Mouse (Mus musculus): ENCODE measurements around the gene Pde3a.

Gene Pde3a

DNA sequence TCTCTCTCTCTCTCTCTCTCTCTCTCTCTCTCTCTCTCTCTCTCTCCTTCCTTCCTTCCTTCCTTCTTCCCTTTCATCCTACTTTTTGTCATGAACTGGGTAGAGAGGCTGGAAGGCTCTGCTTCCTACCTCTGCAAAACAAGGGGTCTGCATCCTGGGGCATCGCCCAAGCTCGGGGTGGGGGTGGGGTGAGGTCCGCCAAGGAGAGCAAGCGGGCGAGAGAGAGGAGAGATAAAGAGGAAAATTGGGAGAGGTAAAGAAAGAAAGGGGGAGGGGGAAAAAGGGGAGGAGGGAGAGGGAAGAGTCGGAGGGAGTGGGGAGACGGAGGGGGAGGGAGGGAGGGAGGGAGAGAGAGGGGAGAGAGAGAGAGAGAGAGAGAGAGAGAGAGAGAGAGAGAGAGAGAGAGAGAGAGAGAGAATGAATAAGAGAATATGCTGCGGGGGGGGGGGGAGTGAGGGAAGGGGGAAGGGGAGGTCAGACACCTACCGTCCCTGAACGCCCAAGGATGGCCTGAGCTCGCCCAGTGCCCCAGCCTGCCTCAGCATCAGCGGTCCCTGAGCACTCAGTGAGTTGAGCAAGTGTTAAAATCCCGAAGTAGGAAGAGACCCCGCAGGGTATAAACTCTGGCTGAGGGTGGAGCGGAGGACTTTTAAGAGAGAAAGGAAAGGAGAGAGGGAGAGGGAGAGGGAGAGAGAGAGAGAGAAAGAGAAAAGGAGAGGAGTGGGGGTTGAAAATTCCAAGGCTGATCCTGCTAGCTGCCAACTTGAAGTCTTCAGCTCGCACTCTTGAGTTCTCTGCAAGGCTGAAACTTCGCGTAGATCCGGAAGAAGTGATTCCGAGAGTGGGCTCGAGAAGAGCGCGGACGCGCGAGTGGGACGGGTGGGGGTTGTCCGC, at the start of gene Pde3a:
TSS of gene Pde3a (plus strand) at position 579 of the 894 bp plus-strand sequence.
- no peak for DNase-seq

DNA sequence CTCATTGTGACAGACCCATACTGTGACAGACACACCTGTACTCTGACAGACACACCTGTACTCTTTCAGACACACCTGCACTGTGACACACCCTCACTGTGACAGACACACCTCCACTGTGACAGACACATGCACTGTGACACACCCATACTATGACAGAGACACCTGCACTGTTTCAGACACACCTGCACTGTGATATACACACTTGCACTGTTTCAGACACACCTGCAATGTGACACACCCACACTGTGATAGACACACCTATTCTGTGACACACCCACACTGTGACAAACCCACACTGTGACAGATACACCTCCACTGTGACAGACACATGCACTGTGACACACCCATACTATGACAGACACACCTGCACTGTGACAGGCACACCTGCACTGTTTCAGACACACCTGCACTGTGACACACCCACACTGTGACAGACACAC, 48.9 kb upstream of the Pde3a start:
- no peak for DNase-seq

DNA sequence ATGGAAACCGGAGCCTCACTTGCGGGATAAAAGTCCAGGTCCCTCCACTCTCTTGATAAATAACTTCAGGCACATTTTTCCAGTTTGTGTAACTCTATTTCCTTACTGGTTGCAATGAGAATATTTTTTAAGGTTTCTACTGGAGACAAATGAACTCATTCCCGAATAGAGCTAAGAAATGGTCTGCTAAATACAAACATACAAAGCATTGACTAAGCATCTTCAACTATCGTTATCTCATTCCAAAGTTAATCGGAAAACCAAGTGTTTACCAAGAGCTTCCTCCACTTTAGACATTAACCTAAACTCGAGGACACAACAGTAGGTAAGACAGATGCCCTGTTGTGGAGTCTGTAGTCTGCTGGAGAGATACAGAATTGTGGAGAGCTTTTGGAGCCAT, 41.5 kb upstream of the Pde3a start:
- no peak for DNase-seq

DNA sequence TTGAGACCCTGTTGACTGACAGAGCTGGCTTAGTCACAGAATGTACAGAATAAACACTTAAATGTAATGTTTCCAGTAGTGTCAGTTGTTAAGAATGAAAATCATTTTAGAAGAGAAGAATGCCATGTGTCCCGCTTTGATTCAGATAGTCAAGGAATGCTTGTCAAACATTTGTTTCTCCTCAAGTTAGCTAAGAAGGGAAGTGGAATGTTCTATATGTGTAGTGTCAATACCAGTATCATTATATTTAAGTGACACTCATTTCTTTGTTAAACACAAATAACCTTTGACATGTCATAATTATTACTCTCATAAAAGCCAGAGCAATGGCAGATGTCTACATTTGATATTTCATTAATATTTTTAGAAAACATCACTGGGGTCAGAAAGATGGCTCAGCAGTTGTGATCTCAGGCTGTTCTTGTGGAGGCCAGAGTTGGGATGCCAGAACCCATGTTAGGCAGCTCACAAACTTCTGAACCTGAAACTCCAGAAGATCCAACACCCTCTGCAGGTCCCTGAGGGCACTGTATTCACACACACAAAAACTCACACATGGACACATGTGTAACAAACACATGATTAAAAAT, 40.7 kb upstream of the Pde3a start:
- no peak for DNase-seq

DNA sequence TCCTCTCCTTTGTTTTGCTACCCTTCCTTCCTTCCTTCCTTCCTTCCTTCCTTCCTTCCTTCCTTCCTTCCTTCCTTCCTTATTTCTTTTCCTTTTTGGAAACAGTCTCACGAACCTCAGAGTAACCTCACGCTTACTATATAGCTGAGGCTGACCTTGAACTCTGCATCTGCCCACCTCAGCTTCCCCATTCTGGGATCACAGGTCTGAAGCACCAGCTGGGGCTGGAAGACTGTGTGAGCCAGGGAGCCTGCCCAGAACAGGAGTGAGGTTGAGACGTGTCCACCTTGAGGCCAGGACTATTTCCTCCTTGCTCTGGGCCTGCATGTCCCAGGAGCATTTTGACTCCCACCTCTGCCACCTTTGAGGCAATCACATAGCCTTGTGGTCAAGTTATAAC, 39.0 kb upstream of the Pde3a start:
- no peak for DNase-seq

DNA sequence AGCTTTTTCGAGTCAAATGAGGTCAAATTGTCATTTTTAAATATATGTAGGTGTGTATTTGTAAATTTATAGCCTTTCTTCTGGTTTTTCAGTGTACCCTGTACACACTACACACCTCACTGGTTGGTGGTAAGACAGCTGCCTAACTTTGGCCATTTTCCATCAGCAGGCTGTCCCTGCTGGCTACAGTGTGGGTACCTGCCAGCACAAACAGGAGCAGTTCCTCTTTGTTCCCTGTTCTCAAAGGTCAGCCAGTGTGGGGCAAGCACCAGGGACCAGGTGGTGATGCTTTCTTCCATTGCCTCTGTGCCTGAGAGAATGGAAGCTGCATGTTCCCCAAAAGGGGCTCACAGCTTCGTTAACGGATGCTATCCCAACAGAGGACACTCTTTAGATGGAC, 28.0 kb upstream of the Pde3a start:
- DNase-seq, result peak; percentile 49

DNA sequence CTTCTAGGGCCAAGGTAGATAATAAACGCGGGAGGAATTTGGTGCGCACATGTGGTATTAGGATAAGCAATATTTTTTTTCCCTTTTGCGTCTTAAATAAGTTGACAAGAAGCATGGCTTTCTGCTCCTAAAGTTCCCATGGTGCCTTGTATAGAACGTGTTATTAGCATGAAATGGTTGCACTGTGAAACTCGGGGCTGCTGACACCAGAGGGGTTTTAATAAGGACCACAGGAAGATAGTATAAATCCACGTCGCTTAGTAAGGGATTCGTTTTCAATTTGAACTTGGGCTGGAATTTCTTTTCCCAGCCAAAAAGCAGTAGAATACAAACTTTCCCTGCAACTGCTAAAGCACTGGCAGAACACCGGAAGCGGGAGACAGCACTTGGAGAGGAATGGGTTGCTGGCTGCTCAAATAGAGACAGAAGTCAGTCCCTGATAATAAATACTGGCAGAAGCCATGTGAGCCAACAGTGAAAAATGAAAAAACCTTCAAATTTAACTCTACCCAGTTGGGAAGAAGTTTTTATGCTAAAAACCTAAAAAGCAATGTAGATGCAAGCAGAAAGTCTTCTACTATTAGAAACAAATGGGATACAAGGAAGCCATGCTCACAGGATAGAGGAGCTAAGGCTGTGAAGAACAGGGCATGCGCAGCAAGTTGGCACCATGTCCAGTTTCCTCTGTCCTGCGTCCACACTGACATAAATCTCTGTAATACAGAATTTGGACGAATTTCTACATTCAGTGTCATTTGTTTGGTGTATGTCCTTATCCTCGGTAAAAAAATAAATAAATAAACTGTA, 22.0 kb upstream of the Pde3a start:
- DNase-seq, result no peak

DNA sequence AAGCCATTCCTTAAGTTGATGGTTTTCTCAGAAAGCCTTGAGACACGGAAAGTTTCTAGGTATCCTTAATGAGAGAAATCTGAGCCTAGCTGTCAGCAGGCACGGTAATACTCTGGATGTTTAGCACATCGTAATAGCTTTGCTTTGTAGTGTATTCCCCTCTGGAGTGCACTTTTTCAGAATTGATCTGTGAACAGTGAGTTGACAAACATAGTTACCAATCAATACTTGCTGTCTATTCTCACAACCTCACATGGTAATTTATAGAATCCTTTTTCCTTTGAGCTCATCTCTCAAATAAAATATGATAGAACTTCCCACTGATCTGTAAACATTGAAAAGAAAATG, 21.4 kb upstream of the Pde3a start:
- no peak for DNase-seq

DNA sequence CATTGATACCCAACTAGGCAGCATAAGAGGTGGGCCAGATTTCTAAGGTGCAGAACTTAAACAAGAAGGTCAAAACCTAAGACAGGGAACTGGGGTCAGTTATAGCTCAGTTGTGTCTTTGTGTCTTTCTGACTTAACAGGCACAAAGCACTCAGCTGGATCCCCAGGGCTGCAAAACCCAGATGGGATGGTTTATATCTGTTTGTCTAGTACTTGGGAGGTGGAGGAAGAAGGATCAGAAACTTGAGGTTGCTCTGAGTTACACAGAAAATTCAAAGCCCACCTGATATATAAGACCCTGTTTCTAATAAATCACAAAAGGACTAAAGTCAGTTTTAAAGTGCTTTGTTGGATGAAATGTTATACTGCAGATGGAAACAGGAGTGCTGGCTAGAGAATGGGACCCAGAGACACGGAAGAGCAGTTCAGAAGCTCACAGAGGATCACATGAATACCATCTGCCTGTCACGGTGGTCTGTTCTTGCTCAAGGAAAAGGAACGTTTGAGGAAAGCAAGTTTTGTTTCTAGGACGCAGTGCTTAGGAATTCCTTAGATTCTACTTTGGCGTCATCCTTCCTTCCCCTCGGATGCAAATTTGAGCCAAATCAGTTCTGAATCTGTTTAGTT, 16.2 kb upstream of the Pde3a start:
- no peak for DNase-seq

DNA sequence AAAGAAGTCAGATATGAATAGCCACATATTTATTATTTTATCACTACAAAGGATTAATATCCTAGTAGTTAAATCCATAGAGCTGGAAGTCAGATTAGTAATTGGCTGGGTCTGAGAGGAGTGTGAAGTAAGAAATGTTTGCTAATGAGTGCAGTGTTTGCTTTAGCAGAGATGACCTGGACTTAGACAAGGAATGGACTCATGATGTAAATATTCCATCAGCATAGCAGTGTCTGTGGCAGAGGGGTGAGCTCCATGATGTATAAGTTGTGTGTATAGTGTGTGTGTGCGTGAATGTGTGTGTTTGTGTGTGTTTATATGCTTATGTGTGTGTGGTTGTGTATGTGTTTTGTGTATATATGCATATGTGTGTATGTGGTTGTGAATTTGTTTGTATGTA, 7.3 kb upstream of the Pde3a start:
- DNase-seq, result no peak

DNA sequence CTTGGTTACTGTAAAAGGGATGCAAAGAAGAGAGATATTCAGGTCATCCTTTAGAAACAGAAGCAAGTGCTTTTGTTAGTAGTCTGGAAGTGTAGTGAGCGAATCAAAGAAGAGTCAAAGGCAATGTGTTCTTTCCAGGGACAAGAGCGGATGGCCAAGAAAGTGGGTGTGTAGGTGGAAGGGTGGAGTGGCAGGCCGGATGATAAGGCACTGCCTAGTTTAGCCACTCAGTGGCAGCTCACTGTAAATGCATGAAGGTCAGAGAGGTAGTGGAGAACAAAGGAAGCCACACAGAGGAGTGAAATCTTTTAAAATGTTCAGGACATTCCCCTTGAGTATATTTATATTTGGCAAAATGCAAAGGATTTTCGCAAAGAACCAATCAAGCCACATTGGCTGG, 4.0 kb upstream of the Pde3a start:
- no peak for DNase-seq

DNA sequence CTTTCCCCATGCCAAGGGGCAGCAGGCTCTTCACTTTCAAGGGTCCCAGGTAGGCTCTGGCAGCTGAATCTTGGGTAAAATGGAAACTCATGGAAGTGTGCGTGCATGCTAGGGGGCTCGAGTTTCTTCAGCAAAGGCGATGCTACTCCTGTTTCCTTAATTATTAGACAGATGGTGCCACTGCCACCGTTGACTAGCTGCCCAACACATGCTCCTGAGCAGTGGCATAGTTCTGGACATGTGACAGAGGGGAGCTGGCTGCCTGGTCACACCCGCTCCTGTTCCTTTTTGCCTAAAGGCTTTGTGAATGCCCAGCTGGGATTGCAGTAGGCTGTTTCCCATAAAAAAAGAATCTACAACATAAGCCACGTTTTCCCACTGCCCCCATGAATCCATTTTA, 2.7 kb upstream of the Pde3a start:
- peak; percentile 87 for DNase-seq

DNA sequence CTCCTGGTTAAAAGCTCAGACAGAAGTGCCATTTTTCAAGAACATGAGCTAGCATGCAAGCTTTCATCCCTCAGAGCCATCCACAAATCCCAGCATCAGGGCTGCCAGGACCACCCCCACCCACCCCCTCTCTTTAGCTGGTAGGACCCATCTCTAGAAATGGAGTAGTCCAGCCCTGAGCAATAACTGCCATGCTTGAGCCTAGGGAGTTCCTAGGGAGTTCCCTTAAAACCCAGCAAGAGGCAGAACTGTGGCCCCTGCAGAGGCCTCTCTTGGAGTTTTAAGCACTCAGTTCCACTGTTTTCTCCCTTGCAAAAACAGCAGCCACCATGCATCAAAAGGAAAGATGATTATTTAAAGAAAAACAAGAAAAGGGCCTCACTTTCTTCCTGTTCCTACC, 988 bp upstream of the Pde3a start:
- DNase-seq, result no peak

DNA sequence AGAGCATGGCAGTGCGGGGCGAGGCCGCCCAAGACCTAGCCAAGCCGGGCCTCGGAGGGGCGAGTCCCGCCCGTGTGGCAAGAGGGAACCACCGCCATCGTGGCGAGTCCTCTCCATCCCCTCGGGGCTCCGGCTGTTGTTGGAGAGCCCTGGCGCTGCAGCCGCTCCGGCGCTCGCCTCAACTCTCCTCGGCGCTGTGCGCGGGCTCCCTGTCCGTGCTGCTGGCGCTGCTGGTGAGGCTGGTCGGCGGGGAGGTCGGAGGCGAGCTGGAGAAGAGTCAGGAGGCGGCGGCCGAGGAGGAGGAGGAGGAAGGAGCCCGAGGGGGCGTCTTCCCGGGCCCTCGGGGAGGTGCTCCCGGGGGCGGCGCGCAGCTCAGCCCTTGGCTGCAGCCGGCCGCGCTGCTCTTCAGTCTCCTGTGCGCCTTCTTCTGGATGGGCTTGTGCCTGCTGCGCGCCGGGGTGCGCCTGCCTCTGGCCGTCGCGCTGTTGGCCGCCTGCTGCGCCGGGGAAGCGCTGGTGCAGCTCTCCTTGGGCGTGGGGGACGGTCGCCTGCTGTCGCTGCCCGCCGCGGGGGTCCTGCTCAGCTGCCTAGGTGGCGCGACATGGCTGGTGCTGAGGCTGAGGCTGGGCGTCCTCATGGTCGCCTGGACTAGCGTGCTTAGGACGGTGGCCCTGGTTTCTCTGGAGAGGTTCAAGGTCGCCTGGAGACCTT, 671 bp downstream of the Pde3a start:
- DNase-seq, result peak; percentile 50

DNA sequence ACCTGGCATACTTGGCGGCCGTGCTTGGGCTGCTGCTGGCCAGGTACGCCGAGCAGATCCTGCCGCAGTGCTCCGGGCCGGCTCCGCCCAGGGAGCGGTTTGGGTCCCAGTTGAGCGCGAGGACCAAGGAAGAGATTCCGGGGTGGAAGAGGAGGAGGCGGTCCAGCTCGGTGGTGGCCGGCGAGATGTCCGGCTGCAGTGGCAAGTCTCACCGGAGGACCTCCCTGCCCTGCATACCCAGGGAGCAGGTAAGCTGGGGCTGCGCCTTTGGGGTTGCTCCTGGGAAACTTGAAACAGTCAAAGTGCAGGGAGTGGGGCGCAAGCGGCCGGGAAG, 1.2 kb downstream of the Pde3a start:
- peak; percentile 39 for DNase-seq

DNA sequence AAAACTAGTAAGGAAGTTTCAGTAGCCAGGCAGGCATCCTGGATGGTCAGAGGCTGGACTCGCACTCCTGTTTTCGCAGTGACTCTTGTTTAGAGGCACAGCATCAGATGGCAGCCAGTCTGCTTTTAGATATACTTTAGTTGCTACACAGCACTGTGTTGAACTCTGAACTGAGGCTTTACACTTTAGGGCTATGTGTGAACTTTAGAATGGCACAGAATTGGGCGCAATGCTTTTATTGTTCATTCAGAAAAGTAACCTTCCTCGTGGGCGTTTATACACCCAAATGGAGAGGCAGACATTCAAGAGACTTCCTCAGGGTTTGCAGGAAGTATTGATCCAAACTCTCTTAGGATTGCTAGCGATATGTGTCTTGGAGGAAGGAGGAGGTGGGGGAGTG, 1.9 kb downstream of the Pde3a start:
- no peak for DNase-seq

DNA sequence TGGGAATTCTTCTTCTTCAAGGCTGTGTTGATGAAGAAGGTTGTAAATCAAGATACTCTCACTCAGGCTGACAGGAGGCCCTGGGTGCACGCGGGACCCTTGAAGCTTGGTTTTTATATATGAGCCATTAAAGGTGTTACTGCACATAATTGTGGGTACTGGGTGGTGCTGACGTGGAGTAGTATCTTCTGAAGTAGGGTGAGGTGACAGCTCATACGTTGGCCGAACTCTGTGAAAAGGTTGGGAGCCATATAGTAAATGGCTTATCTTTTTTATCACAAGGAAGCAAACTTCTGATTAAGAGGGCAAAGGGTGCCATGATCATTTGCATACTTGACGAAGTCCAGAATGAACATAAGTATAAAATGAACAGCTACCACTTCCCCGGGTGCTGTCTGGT, 3.5 kb downstream of the Pde3a start:
- no peak for DNase-seq

DNA sequence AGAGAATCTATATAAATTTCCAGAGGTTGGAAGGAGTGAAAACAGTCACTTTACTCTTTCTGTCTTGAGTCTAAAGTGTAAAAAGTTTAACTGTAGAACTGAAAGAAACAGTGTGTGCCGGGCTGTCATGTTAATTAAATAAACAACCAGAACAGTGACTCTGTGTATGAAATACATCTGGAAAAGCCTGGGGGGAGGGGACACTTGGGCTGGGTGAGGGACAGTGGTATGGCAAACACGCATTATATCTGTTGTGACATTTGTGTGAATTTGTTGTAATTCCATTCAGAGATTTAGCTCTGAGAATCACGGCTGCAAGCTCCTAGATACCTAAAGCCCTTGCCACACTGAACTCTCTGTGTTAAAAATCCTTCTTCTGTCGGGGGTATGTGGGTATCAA, 5.9 kb downstream of the Pde3a start:
- no peak for DNase-seq

DNA sequence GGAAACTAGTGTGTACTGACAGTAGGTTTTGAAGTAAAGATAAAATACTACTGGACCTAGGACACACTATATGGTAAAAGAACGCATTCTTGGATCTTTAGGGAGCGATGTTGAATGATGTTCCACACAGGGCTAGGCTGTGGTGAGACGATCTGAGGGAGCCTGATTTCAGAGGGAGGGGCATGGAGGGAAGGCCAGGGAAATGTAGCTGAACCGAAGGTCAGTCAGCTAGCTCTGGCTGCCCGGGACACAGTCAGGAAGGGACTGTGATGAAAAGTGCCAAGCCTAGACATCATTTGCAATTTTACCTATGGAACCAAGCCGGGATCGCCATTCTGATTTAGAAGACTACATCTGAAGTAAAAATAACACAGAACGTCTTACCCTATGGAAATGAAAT, 7.8 kb downstream of the Pde3a start:
- no peak for DNase-seq

DNA sequence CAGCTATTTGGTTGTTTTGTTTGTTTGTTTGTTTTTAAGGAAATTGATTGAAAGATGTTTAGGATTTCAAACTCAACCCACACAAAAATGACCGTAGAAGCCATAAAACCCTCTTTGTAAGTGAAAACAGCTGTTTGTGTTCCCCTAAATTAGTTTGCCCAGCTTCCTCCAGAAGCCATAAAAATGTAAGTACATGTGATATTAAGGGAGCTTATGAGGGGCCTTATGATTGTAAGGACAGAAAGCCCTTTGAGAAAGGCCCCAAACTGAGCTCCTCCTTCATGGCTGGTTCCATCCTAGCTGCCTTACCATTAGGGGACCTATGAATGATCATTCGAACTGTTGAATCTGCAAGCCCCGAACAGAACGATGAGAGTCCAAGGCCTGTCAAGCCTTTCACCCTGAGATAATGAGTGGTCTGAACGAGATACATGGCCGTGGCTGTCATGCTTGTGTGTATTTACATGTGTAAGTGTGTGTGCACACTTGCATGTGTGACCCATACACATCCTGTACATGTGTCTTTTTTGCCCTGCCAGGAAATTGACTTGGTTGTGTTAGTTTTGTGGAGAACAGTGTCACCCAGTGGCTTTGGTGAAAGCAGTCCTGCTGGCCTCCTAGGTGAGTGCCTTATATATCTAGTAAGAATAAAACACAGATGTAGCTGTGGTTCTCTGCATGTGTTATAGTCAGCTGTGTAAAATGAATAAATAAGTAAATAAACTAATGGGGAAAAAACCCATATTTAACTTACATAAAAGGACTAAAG, 8.5 kb downstream of the Pde3a start:
- DNase-seq, result no peak

DNA sequence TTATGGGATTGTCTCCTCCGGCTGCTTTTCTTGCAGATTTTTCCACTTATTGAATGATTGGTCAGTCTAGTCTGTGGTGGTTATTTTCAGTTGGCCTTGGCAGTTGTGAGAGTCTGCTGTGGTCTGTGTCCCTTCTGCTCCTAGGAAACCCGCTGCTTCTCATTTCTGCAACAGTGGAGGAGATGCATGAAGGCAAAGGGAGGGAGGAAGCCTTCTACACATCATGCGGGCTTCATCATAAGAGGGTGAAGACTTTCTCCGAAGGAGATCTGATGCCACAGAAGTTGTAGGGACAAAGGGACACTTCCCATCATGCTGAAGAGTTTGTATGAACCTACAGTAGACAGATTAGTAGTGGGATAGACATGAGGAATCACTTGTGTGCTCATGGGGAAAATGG, 16.2 kb downstream of the Pde3a start:
- DNase-seq, result no peak

Measured in cerebellum, adult 9-10 months (tissue).